Mouse (Mus musculus) limb, embryonic 12.5 days (tissue): ENCODE results near the gene Plxna2. TPM values are rescaled to one million over a fixed set of nuclear protein-coding genes. Genes with fewer than 3 reads are reported as not detected.

Source experiments
- ATAC-seq: fragments of 200-750 bp; cut with Nextera tagmentation; 2 replicates; pipeline ENCODE4 v1.8.0; 2017; ENCODE audit warnings: low read depth, moderate TSS enrichment; ENCODE audit not compliant: insufficient number of reproducible peaks, insufficient read depth, low FRiP score, low TSS enrichment
- H3K27ac ChIP-seq: fragments of 300-500 bp; sonication (generic); 2 replicates; pipeline ENCODE4 v1.5.1; 2016; ENCODE audit warnings: mild to moderate bottlenecking, moderate library complexity
- H3K27me3 ChIP-seq: fragments of 300-500 bp; sonication (generic); 2 replicates; pipeline ENCODE4 v1.6.1; 2016; ENCODE audit warnings: mild to moderate bottlenecking, moderate library complexity
- H3K36me3 ChIP-seq: fragments of 300-500 bp; sonication (generic); 2 replicates; pipeline ENCODE4 v1.6.1; 2016; ENCODE audit warnings: mild to moderate bottlenecking, moderate library complexity
- H3K4me1 ChIP-seq: fragments of 300-500 bp; sonication (generic); replicated peaks from 2 replicates; pipeline ENCODE4 v1.6.1; 2016
- H3K4me2 ChIP-seq: fragments of 300-500 bp; sonication (generic); 2 replicates; pipeline ENCODE4 v1.6.1; 2016; ENCODE audit warnings: mild to moderate bottlenecking, moderate library complexity
- H3K4me3 ChIP-seq: fragments of 300-500 bp; sonication (generic); replicated peaks from 2 replicates; pipeline ENCODE4 v1.5.1; 2016; ENCODE audit warnings: mild to moderate bottlenecking
- H3K9ac ChIP-seq: fragments of 300-500 bp; sonication (generic); replicated peaks from 2 replicates; pipeline ENCODE4 v1.6.1; 2016; ENCODE audit warnings: mild to moderate bottlenecking, moderate library complexity
- H3K9me3 ChIP-seq: fragments of 300-500 bp; sonication (generic); 2 replicates; pipeline ENCODE4 v1.6.1; 2016; ENCODE audit warnings: mild to moderate bottlenecking, moderate library complexity
- WGBS: fragments of 180-500 bp; shearing (Covaris S2); methylation state at CpG from one replicate; pipeline ENCODE4 v1.1.7; 2016; 5-methylcytosine and 5-hydroxymethylcytosine counted together
- polyA plus RNA-seq: library from polyadenylated mRNA; unstranded; fragments of >200 nt; fragmentation: Nextera tagmentation; extraction: Ambion mirVana; gene quantifications from 2 replicates; pipeline ENCODE4 v1.2.1, GENCODE M21; 2016

Plxna2 gene
- polyA plus RNA-seq, 1 experiment from 2014 or later = 4.3 TPM

GRCm38 (mm10) chr1:194756001-194756400 is 138.0 kb downstream of the Plxna2 start:
- no peak for ATAC-seq
- no peaks in the 10 kb centered on the region for H3K27me3 ChIP-seq
- no peak overlapping the region for H3K9ac ChIP-seq
- no peak overlapping the region for H3K4me3 ChIP-seq
- no peak overlapping the region for H3K27ac ChIP-seq
- H3K9me3 ChIP-seq = no peaks in the 10 kb centered on the region
- H3K36me3 ChIP-seq = no peaks in the 10 kb centered on the region
- no peaks in the 10 kb centered on the region for H3K4me1 ChIP-seq
- no peak overlapping the region for H3K4me2 ChIP-seq

GRCm38 (mm10) chr1:194756409-194756808 is 138.4 kb downstream of the Plxna2 start:
- Histone ChIP-seq H3K4me3 (no peak overlapping the region), H3K9ac (no peak overlapping the region), H3K27ac (no peak overlapping the region), H3K4me2 (no peak overlapping the region), H3K36me3 (no peaks in the 10 kb centered on the region), H3K27me3 (no peaks in the 10 kb centered on the region), H3K4me1 (no peaks in the 10 kb centered on the region), H3K9me3 (no peaks in the 10 kb centered on the region)
- ATAC-seq = no peak
- WGBS = 85% methylated on average over 2 of the region's 2 CpGs

GRCm38 (mm10) chr1:194756863-194757262 is 138.8 kb downstream of the Plxna2 start:
- Histone ChIP-seq H3K4me1 (no peaks in the 10 kb centered on the region), H3K4me2 (no peak overlapping the region), H3K9me3 (no peaks in the 10 kb centered on the region), H3K36me3 (no peaks in the 10 kb centered on the region), H3K27ac (no peak overlapping the region), H3K4me3 (no peak overlapping the region), H3K9ac (no peak overlapping the region), H3K27me3 (no peaks in the 10 kb centered on the region)
- WGBS = 82% methylated on average over 3 of the region's 3 CpGs
- ATAC-seq = no peak

GRCm38 (mm10) chr1:194761432-194762212 is 143.6 kb downstream of the Plxna2 start:
- Histone ChIP-seq H3K4me2 (no peak overlapping the region), H3K36me3 (no peaks in the 10 kb centered on the region), H3K4me3 (no peak overlapping the region), H3K4me1 (no peaks in the 10 kb centered on the region), H3K27ac (no peak overlapping the region), H3K9me3 (no peaks in the 10 kb centered on the region), H3K9ac (no peak overlapping the region), H3K27me3 (no peaks in the 10 kb centered on the region)
- 79% methylated on average over 2 of the region's 2 CpGs for WGBS
- ATAC-seq = no peak

DNA sequence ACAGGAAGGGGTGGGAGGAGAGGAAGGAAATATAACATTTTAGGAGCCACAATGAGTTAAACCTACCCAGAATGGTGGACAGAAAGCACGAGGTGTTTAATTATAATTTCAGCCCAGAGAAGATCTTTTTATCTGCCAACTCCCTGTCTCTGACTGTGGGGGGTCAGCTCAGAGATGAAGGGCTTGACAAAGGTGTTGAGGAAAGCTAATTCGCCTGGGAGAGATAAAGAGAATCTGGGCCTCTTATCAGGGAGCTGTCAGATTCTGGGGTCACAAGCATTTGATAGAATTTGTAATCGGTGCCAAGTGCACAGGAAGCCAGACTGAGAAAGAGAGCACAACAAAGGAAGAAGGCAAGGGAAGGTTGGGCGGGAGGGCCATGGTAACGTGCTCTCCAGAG is 144.9 kb downstream of the Plxna2 start:
- Histone ChIP-seq H3K27me3 (no peaks in the 10 kb centered on the region), H3K9me3 (no peaks in the 10 kb centered on the region), H3K36me3 (no peaks in the 10 kb centered on the region), H3K27ac (no peak overlapping the region), H3K4me2 (no peak overlapping the region), H3K9ac (no peak overlapping the region), H3K4me3 (no peak overlapping the region), H3K4me1 (no peaks in the 10 kb centered on the region)
- 68% methylated on average over 5 of the region's 5 CpGs for WGBS
- no peak for ATAC-seq

GRCm38 (mm10) chr1:194764951-194765350 is 146.9 kb downstream of the Plxna2 start:
- H3K27me3 ChIP-seq = no peaks in the 10 kb centered on the region
- H3K9ac ChIP-seq = no peak overlapping the region
- ATAC-seq = no peak
- no peaks in the 10 kb centered on the region for H3K9me3 ChIP-seq
- no peaks in the 10 kb centered on the region for H3K36me3 ChIP-seq
- H3K27ac ChIP-seq = no peak overlapping the region
- no peaks in the 10 kb centered on the region for H3K4me1 ChIP-seq
- no peak overlapping the region for H3K4me2 ChIP-seq
- H3K4me3 ChIP-seq = no peak overlapping the region

DNA sequence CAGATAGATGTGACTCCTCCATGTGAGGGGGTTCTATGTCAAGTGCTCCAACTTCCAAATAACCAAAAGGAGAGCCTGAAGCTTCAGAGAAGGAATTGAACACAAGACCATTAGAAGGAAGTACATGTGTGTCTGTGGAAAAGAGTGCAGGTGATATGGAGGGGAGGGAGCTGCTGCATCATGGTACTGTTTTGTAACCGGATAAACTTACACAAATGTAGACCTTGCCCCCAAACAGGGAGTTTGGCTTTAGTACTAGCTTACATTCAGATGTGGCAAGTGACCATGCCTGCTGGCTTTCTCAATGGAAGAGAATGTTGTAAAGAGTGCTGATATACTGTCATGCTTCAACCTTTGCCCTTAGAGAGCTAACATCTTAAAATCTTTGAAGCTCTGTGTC is 150.8 kb downstream of the Plxna2 start:
- H3K9ac ChIP-seq = no peak overlapping the region
- no peaks in the 10 kb centered on the region for H3K4me1 ChIP-seq
- H3K4me2 ChIP-seq = no peak overlapping the region
- H3K27ac ChIP-seq = no peak overlapping the region
- H3K4me3 ChIP-seq = no peak overlapping the region
- WGBS = 82% methylated on average over 1 of the region's 1 CpGs
- no peaks in the 10 kb centered on the region for H3K9me3 ChIP-seq
- H3K27me3 ChIP-seq = no peaks in the 10 kb centered on the region
- ATAC-seq = no peak
- H3K36me3 ChIP-seq = no peaks in the 10 kb centered on the region

- Histone ChIP-seq H3K27me3 (no peaks in the 10 kb centered on the region), H3K36me3 (no peaks in the 10 kb centered on the region), H3K4me3 (no peak overlapping the region), H3K4me1 (no peaks in the 10 kb centered on the region), H3K4me2 (no peak overlapping the region), H3K27ac (no peak overlapping the region), H3K9ac (no peak overlapping the region), H3K9me3 (no peaks in the 10 kb centered on the region)
- 80% methylated on average over 3 of the region's 3 CpGs for WGBS
- ATAC-seq = no peak
Observed at GRCm38 (mm10) chr1:194772053-194772452, 154.0 kb downstream of the Plxna2 start.

DNA sequence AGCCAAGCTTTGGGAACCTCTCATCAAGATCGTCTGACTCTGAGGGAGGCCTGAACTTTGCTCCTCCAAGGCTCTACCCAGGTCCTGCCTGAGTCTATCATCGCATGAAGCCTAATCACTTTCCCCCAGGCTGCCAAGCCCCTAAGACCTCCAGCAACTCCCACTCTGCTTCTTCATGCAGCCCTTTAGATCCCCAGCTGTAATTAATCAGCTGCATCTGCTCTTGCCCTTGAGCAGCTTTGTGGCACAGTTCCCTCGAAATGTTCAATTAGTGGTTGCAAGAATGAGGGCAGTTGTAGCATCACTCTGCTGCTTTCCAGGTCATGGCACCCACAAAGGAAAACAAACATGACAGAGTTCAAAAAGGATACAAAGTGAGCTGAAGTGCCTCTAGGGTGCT is 155.9 kb downstream of the Plxna2 start:
- Histone ChIP-seq H3K4me2 (no peak overlapping the region), H3K9ac (no peak overlapping the region), H3K4me3 (no peak overlapping the region), H3K27ac (no peak overlapping the region), H3K27me3 (no peaks in the 10 kb centered on the region), H3K36me3 (no peaks in the 10 kb centered on the region), H3K4me1 (no peaks in the 10 kb centered on the region), H3K9me3 (no peaks in the 10 kb centered on the region)
- 17% methylated on average over 3 of the region's 3 CpGs for WGBS
- no peak for ATAC-seq

DNA sequence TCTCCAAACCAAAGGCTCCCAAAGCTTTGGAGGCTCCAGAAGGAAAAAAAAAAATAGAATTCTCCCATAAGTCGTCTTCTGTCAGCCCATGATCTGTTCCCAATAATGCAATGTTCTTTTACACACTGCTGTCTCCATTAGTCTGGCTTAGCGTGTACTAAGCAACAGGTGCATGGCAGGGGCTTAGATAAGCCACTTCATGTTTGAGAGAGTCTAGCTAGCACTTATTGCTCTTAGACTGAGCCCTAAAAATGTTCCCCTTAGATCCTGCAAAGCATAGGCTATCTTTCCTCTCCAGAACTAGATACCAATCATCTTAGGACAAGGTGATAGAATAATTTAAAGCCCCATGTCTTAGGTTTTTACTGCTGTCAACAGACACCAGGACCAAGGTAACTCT is 156.3 kb downstream of the Plxna2 start:
- Histone ChIP-seq H3K36me3 (no peaks in the 10 kb centered on the region), H3K27ac (no peak overlapping the region), H3K4me3 (no peak overlapping the region), H3K4me1 (no peaks in the 10 kb centered on the region), H3K9me3 (no peaks in the 10 kb centered on the region), H3K4me2 (no peak overlapping the region), H3K27me3 (no peaks in the 10 kb centered on the region), H3K9ac (no peak overlapping the region)
- WGBS = 73% methylated on average over 2 of the region's 2 CpGs
- no peak for ATAC-seq

DNA sequence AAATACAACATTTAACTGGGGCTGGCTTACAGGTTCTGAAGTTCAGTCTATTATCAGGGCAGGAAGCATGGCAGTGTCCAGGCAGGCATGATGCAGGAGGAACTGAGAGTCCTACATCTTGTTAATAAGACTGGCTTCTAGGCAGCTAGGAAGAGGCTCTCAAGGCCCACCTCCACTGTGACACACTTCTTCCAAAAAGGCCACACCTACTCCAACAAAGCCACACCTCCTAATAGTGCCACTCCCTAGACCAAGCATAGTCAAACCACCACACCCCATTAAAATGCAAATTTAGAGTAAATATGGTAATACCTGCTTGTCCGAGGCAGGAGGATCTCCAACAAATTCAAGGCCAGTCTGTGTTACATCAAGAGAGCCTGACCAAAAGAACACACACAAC is 156.7 kb downstream of the Plxna2 start:
- H3K4me1 ChIP-seq = no peaks in the 10 kb centered on the region
- no peak overlapping the region for H3K4me2 ChIP-seq
- no peaks in the 10 kb centered on the region for H3K36me3 ChIP-seq
- 76% methylated on average over 1 of the region's 1 CpGs for WGBS
- H3K4me3 ChIP-seq = no peak overlapping the region
- H3K9ac ChIP-seq = no peak overlapping the region
- no peaks in the 10 kb centered on the region for H3K27me3 ChIP-seq
- ATAC-seq = no peak
- no peaks in the 10 kb centered on the region for H3K9me3 ChIP-seq
- H3K27ac ChIP-seq = no peak overlapping the region

DNA sequence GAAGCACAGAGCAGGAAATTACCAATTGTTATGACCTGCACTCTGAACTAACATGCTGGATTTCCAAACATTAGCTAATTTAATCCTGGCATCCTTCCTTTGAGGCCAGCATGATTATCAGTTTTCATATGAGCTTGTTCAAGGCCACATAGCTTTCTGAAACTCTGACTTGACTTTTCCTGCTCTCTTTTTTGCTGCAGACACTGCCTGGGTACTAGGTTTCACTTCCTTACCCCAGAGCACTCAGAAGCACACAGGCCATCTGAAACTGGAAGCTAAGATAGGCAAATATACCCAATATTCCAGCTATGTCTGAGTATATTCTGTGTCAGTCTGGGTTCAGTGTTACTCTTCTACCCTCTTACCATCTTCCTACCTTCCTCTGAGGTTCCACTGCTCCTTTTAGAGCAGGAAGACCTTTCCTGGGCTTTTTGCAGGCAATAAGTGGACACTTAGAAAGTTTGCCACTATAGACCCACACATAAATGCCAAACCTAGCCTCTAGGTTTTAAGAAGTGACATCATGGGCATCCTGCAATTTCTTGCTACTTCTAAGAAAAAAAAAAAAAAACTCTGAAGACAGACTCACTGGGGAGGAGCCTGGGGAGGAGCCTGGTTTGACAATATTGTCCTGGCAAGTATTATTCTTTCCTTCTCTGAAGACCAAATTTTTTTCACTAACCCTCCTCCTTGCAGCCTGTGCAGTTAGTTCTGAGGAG is 157.8 kb downstream of the Plxna2 start:
- H3K9me3 ChIP-seq = no peaks in the 10 kb centered on the region
- H3K4me1 ChIP-seq = no peaks in the 10 kb centered on the region
- no peak overlapping the region for H3K4me3 ChIP-seq
- no peak for ATAC-seq
- no peak overlapping the region for H3K27ac ChIP-seq
- no peak overlapping the region for H3K9ac ChIP-seq
- no peaks in the 10 kb centered on the region for H3K27me3 ChIP-seq
- no peak overlapping the region for H3K4me2 ChIP-seq
- H3K36me3 ChIP-seq = no peaks in the 10 kb centered on the region
